8 mouse cellular contexts compared by ENCODE assay signal in the genomic region with DNA sequence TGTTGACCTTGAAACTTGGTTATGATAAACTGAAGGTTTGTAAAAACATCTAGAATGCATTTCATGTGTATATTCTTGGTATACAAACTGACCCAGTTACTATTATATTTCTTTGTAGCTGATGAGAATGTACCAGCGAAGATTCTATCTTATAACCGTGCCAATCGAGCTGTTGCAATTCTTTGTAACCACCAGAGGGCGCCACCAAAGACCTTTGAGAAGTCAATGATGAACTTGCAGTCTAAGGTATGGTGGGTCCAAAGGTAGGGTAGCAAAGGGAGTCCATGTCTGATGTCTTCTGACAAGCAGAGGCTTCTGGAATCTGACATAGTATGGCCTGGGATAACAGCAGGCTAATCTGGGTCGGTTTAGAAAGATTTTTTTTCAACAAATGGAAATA. TPM values are rescaled to one million over a fixed set of nuclear protein-coding genes. Genes with fewer than 3 reads are reported as not detected.
DNase-seq lines count a peak whose midpoint lies in the region; ATAC-seq and TF ChIP-seq lines count a peak whose summit lies in the region.

No protein-coding gene starts in this region.

- no peak overlapping the region for H3K27ac ChIP-seq in lung, embryonic 14.5 days (ENCODE audit: low read depth)
- no peak overlapping the region for H3K27ac ChIP-seq in limb, embryonic 10.5 days

- no peaks in the 10 kb centered on the region for H3K9me3 ChIP-seq in lung, embryonic 14.5 days (ENCODE audit: low read depth, low read length)
- no peaks in the 10 kb centered on the region for H3K9me3 ChIP-seq in limb, embryonic 10.5 days (replicated peaks)

- H3K4me3 ChIP-seq in lung, embryonic 14.5 days (ENCODE audit: low read depth, low read length): no peak overlapping the region
- no peak overlapping the region for H3K4me3 ChIP-seq in limb, embryonic 10.5 days

- WGBS in lung, embryonic 14.5 days: 69% methylated on average over 5 of the region's 5 CpGs
- 81% methylated on average over 5 of the region's 5 CpGs for WGBS in limb, embryonic 10.5 days

- no peaks in the 10 kb centered on the region for H3K4me1 ChIP-seq in lung, embryonic 14.5 days (ENCODE audit: insufficient read depth)
- H3K4me1 ChIP-seq in limb, embryonic 10.5 days: no peaks in the 10 kb centered on the region

- no peak for TF ChIP-seq POLR2A in brain, embryonic 14.5 days (IDR thresholded peaks at IDR 0.05; ENCODE audit: borderline replicate concordance, extremely low read depth, insufficient read depth, insufficient read length, poor library complexity, severe bottlenecking)

- H3K9ac ChIP-seq in lung, embryonic 14.5 days: no peak overlapping the region

- peak; percentile 66 for DNase-seq in embryo, embryonic 10 days (ENCODE audit: low spot score)
- DNase-seq in embryo, embryonic 9.5 days (ENCODE audit: extremely low spot score): no peak
- DNase-seq in lung, embryonic 14.5 days: peak; percentile 76
- no peak for DNase-seq in lung, adult 18-20 months
- DNase-seq in brain, embryonic 14.5 days (ENCODE audit: low read depth): peak; percentile 78
- DNase-seq in limb, embryonic 10.5 days (ENCODE audit: low spot score): peak; percentile 61
- no peak for DNase-seq in urinary bladder, adult 2 months (ENCODE audit: low spot score)

- TF ChIP-seq CTCF in lung, embryonic 14.5 days (IDR thresholded peaks at IDR 0.05; ENCODE audit: low read depth): peak; percentile 75
- peak; percentile 64; the same call in 1 of the 2 replicates for TF ChIP-seq CTCF in brain, embryonic 14.5 days (IDR thresholded peaks at IDR 0.05; ENCODE audit: borderline replicate concordance, extremely low read depth, insufficient read depth, insufficient read length)

- H3K4me2 ChIP-seq in lung, embryonic 14.5 days: no peak overlapping the region

- no peak for ATAC-seq in lung, embryonic 14.5 days (ENCODE audit: insufficient read depth)
- ATAC-seq in monocyte, adult 5-6 weeks (replicated peaks; ENCODE audit: insufficient number of reproducible peaks, low FRiP score, low TSS enrichment, poor library complexity, severe bottlenecking): no peak

- peaks cover 95% of the 10 kb centered on the region for H3K36me3 ChIP-seq in lung, embryonic 14.5 days (ENCODE audit: insufficient read depth)
- peaks cover 100% of the 10 kb centered on the region for H3K36me3 ChIP-seq in limb, embryonic 10.5 days

- no peaks in the 10 kb centered on the region for H3K27me3 ChIP-seq in lung, embryonic 14.5 days (ENCODE audit: insufficient read depth, low read length)
- no peaks in the 10 kb centered on the region for H3K27me3 ChIP-seq in limb, embryonic 10.5 days (ENCODE audit: low read depth, poor library complexity, severe bottlenecking)

RNA-seq across cellular contexts. Expression of a gene that starts 13.8 kb away (rescaled TPM):
- polyA plus RNA-seq in lung, embryonic 14.5 days (2014; fragmentation: Nextera tagmentation; extraction: Ambion mirVana): 61.3 and 68.8 TPM in 2 replicates
- 158 and 159 TPM in 2 replicates for polyA plus RNA-seq in brain, embryonic 14.5 days (2012; rRNA removed)
- 76.7 and 93.9 TPM in 2 replicates for polyA plus RNA-seq in limb, embryonic 10.5 days (2016; fragmentation: Nextera tagmentation; extraction: Ambion mirVana)
- 7.9 to 14.9 TPM (median 14.5 TPM) in 3 replicates for total RNA-seq in monocyte, adult 5-6 weeks (2017)
- 56.5 TPM in 2 replicates for polyA plus RNA-seq in urinary bladder, adult 2 months (2012; rRNA removed)

Comparison
In these comparisons a context has a peak if more than half of its experiments do, and no peak if none do; other contexts are left out.
1. DNase-seq: peak in embryo, embryonic 10 days (single experiment), lung, embryonic 14.5 days (single experiment), brain, embryonic 14.5 days (single experiment) and limb, embryonic 10.5 days (single experiment); none in embryo, embryonic 9.5 days (single experiment), lung, adult 18-20 months (0 of 2) and urinary bladder, adult 2 months (single experiment).